Mouse (Mus musculus) lung, embryonic 14.5 days (tissue): ENCODE results near the gene Ctr9. TPM values are rescaled to one million over a fixed set of nuclear protein-coding genes. Genes with fewer than 3 reads are reported as not detected.

ENCODE experiments used
- ATAC-seq: fragments of 200-750 bp; cut with Nextera tagmentation; 2 replicates; pipeline ENCODE4 v1.8.0; 2017; ENCODE audit warnings: mild to moderate bottlenecking, moderate TSS enrichment, moderate library complexity; ENCODE audit not compliant: insufficient read depth
- DNase-seq: peaks from one replicate; pipeline ENCODE4 v3.0.0-alpha.2; 2015
- H3K27ac ChIP-seq: fragments of 300-500 bp; sonication (generic); 2 replicates; pipeline ENCODE4 v1.5.1; 2014; ENCODE audit warnings: low read depth, mild to moderate bottlenecking, moderate library complexity
- H3K27me3 ChIP-seq: fragments of 300-500 bp; sonication (generic); 2 replicates; pipeline ENCODE4 v1.6.1; 2014; ENCODE audit warnings: low read length, control low read depth; ENCODE audit not compliant: insufficient read depth
- H3K36me3 ChIP-seq: fragments of 300-500 bp; sonication (generic); 2 replicates; pipeline ENCODE4 v1.6.1; 2014; ENCODE audit warnings: control low read depth; ENCODE audit not compliant: insufficient read depth
- H3K4me1 ChIP-seq: fragments of 300-500 bp; sonication (generic); 2 replicates; pipeline ENCODE4 v1.6.1; 2014; ENCODE audit warnings: antibody characterized with exemption, control low read depth; ENCODE audit not compliant: insufficient read depth
- H3K4me2 ChIP-seq: fragments of 300-500 bp; sonication (generic); 2 replicates; pipeline ENCODE4 v1.6.1; 2014; ENCODE audit warnings: mild to moderate bottlenecking
- H3K4me3 ChIP-seq: fragments of 300-500 bp; sonication (generic); 2 replicates; pipeline ENCODE4 v1.5.1; 2014; ENCODE audit warnings: low read depth, low read length
- H3K9ac ChIP-seq: fragments of 300-500 bp; sonication (generic); 2 replicates; pipeline ENCODE4 v1.6.1; 2014
- H3K9me3 ChIP-seq: fragments of 300-500 bp; sonication (generic); 2 replicates; pipeline ENCODE4 v1.6.1; 2016; ENCODE audit warnings: low read depth, low read length, control low read depth
- CTCF ChIP-seq: IDR thresholded peaks from 2 replicates; pipeline ENCODE4 v1.5.1; 2016; ENCODE audit warnings: antibody characterized with exemption, low read depth
- WGBS: fragments of 180-500 bp; shearing (Covaris S2); extraction: QIAGEN DNeasy Blood & Tissue Kit; methylation state at CpG from one replicate; pipeline ENCODE4 v1.1.7; 2014; 5-methylcytosine and 5-hydroxymethylcytosine counted together
- polyA plus RNA-seq: library from polyadenylated mRNA; unstranded; fragments of >200 nt; fragmentation: Nextera tagmentation; extraction: Ambion mirVana; gene quantifications from 2 replicates; pipeline ENCODE4 v1.2.1, GENCODE M21; 2014

Gene Ctr9
- polyA plus RNA-seq, 1 experiment from 2014 or later: 68.8 TPM

DNA sequence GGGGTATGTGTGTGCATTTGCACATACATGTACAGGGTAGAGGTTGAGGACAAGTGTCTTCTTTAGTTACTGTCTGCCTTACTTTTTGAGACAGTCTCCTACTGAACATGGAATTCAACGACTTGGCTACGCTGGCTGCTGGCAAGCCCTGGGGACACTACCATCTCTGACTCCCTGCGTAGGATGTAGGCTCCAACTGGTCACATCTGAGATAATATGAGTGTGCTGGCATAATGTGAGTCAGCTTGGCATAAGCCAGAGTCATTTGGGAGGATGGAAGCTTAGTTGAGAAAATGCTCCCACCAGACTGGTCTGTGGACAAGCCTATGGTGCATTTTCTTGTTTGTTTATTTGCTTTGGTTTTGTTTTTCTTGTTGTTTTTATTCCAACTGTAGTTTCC, 40.7 kb upstream of the Ctr9 start:
- 95% methylated on average over 3 of the region's 3 CpGs for WGBS
- H3K4me1 ChIP-seq: peaks cover 22% of the 10 kb centered on the region
- TF ChIP-seq CTCF: no peak

DNA sequence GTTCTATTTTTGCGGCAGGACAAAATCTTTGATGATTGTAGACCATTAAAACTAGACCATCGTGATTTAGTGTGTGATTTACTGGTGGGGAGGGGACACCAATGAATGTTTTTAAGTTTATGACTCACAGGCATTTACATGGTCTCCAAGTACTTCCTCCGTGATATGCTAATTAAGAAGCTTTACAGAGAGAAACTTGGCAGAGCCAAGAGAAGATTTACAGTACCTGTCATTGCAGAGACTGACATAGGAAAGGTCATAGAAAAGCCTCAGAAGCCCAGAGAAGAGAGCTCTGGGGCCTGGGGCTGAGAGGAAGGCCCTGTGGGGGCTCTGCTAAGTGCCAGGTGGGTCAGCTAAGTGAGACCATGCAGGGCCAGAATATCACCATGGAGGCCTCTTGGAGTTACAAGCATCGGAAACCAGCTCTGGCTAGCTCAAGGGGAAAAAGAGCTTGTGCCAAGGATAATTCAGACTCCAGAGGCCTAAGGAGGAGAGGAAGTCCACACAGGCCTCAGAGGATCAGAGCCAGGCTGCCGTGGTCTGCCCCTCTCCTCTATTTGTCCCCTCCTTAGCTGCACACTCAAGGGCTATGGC, 39.4 kb upstream of the Ctr9 start:
- no peaks in the 10 kb centered on the region for H3K9me3 ChIP-seq
- WGBS: 35% methylated on average over 5 of the region's 5 CpGs
- peaks cover 14% of the 10 kb centered on the region; the same call in 1 of the 2 replicates for H3K4me1 ChIP-seq
- no peak overlapping the region for H3K27ac ChIP-seq
- H3K4me3 ChIP-seq: no peak overlapping the region
- no peak overlapping the region for H3K4me2 ChIP-seq
- no peak overlapping the region for H3K9ac ChIP-seq
- H3K27me3 ChIP-seq: no peaks in the 10 kb centered on the region
- H3K36me3 ChIP-seq: no peaks in the 10 kb centered on the region
- DNase-seq (no peak), ATAC-seq (peak; percentile 26; the same call in 1 of the 2 replicates)
- no peak for TF ChIP-seq CTCF

More for the DNA sequence above, 40.7 kb upstream of the Ctr9 start:
- DNase-seq: no peak
- Histone ChIP-seq H3K4me2 (no peak overlapping the region), H3K9me3 (no peaks in the 10 kb centered on the region), H3K4me3 (no peak overlapping the region), H3K27ac (no peak overlapping the region), H3K9ac (no peak overlapping the region), H3K36me3 (no peaks in the 10 kb centered on the region), H3K27me3 (no peaks in the 10 kb centered on the region)
- ATAC-seq: no peak

DNA sequence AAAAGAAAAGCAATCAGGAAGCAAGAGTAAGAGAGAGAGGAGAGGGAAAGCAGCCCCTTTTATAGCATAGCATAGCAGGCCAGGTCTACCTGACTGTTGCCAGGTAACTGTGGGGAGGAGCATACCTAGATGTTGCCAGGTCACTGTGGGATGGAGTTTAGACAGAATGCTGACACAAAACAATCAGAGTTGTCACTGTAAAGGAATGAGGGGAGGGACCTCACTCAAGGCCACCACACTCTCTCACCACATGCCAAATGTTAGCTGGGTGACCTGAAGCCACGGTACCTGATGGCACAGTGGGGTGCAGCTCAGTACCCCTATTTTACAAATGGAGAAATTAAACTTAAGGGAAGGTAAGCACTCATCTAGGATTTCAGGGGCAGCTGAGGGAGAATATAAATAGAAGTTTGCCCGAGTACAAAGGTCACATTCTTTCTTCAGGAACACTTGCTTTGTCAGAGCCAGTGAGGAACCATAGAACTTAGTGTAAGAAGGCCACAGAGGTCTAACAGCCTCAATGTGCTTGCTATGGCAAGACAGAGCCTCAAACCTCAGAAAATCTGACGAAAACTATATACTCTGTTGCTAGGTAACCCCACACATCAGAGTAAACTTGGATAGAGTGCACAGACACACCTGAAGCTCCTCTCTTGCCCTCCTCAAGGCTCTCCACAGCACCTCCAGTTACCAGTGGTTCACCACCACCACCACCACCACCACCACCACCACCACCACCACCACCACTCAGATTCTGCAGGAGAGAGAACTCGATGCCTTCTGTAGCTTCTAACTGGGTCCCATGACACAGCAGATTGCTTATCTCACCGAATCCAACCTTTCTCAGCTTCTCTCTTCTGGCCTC, 38.2 kb upstream of the Ctr9 start:
- Histone ChIP-seq H3K9ac (no peak overlapping the region), H3K4me2 (no peak overlapping the region), H3K4me1 (peaks cover 12% of the 10 kb centered on the region; the same call in 1 of the 2 replicates), H3K4me3 (no peak overlapping the region), H3K36me3 (no peaks in the 10 kb centered on the region), H3K9me3 (no peaks in the 10 kb centered on the region), H3K27ac (no peak overlapping the region), H3K27me3 (no peaks in the 10 kb centered on the region)
- ATAC-seq: no peak
- DNase-seq: no peak
- TF ChIP-seq CTCF: no peak
- 41% methylated on average over 5 of the region's 5 CpGs for WGBS

DNA sequence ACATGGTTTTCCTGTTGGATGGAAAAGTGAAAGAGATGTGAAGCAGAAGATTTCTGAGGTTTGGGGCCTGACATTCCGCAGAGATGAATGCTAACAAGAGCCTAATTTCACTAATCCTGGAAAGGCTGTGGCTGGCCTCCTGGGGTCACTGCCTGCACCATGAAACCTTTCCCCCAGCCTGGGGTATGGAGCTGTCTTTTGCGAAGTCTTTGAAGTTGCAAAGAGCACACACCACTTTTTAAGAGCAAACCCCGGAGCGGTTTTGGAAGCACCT, 37.6 kb upstream of the Ctr9 start:
- H3K9me3 ChIP-seq: no peaks in the 10 kb centered on the region
- WGBS: 56% methylated on average over 4 of the region's 4 CpGs
- H3K27me3 ChIP-seq: no peaks in the 10 kb centered on the region
- no peak overlapping the region for H3K9ac ChIP-seq
- H3K27ac ChIP-seq: no peak overlapping the region
- TF ChIP-seq CTCF: no peak
- no peaks in the 10 kb centered on the region for H3K36me3 ChIP-seq
- H3K4me1 ChIP-seq: peaks cover 6% of the 10 kb centered on the region; the same call in 1 of the 2 replicates
- ATAC-seq: no peak
- H3K4me3 ChIP-seq: no peak overlapping the region
- H3K4me2 ChIP-seq: no peak overlapping the region
- no peak for DNase-seq

DNA sequence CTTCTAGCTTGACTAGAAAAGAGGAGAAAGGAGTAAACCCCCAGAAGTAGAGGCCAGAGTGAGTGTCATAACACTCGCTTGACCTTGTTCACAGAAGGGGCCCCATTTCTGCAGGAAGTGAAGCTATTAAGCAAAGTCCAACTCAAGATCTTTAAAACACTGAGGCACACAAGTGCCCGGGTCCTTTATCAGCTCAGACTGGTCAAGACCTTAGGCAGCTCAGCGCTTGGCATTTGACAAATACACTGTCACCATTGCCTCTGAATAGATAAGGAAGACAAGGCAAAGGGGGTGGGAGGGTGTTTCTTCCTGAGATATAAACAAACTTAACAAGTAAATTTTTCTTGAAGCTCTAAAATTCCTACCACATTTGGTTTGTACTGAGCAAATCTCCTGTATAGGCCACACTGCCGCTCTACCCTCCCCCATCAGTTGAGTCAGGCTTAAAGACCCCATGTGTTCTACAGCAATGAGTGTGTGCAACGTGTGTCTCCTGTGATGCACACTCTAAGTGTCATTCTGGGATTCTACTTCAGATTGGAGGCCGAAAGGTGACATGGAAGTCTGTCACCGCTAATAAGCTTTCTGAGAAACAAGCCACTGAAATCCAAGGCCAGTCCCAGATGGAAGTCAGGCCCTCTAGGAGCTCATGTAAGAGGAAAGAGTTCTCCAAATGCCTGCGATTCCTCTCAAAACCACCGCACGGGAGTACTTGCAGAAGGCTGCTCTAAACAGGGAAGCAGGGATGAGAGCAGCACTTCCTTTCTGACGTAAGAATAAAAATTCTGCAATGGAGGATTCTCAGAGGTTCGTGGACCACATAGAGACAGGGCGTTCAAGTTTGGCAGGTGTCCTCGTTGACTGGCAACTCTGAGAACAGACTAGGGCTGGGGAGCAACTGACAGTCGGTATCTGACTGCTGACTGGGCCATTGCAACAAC, 29.6 kb upstream of the Ctr9 start:
- Histone ChIP-seq H3K27me3 (no peaks in the 10 kb centered on the region), H3K4me1 (no peaks in the 10 kb centered on the region), H3K36me3 (no peaks in the 10 kb centered on the region), H3K4me2 (no peak overlapping the region), H3K9me3 (no peaks in the 10 kb centered on the region), H3K4me3 (no peak overlapping the region), H3K9ac (no peak overlapping the region), H3K27ac (0 out of 2 replicates have a peak overlapping the region, but pooled peaks have one; percentile 21)
- DNase-seq (peak; percentile 48), ATAC-seq (peak; percentile 52; the same call in 1 of the 2 replicates)
- WGBS: 38% methylated on average over 15 of the region's 15 CpGs
- no peak for TF ChIP-seq CTCF

DNA sequence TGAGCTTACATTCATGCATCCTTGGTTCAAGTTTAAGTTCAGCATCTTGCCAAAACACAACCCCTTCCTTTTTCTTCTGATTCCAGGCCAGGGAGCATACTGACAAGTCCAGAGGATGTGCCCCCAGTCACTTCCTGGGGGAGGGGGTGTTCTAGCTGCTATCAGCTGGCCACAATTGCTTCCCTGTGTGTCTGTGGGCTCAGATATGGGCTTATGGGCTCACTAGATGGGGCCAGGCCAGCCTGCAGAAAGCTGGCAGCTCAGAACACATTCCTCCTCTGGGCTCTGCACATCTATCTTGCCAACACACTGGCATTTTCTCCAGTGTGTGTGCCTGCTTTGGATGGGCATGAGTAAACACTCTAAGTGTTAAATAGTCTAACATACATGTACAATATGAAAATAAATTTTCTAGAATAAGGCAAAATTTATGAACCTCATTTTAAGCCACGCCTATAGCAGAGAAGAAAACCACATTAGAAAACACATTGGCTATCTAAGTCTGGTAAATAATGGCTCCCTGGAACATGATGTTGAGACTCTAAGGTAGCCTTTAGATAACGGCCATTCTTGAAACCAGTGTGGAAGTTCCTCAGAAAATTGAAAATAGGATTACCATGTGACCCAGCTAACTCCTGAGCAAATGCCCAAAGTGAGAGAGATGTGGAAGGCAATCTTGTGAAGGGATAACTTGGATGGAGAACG, 24.5 kb upstream of the Ctr9 start:
- Histone ChIP-seq H3K9me3 (no peaks in the 10 kb centered on the region; the same call in 1 of the 2 replicates), H3K27ac (no peak overlapping the region), H3K36me3 (no peaks in the 10 kb centered on the region), H3K27me3 (no peaks in the 10 kb centered on the region), H3K4me3 (no peak overlapping the region), H3K4me2 (no peak overlapping the region), H3K4me1 (no peaks in the 10 kb centered on the region), H3K9ac (no peak overlapping the region)
- no peak for ATAC-seq
- 85% methylated on average over 3 of the region's 3 CpGs for WGBS
- no peak for TF ChIP-seq CTCF
- no peak for DNase-seq
